Mouse (Mus musculus): Measurements from ENCODE around the gene Optn. TPM values are rescaled to one million over a fixed set of nuclear protein-coding genes. Genes with fewer than 3 reads are reported as not detected.
"Not testable (repeated sequence)": the region's sequence is repeated elsewhere in the genome, so short reads cannot be mapped to it uniquely, and the experiment has no call there.

Gene Optn
- polyA plus RNA-seq, 1 experiment from 2014 or later, result 15.7 TPM

DNA sequence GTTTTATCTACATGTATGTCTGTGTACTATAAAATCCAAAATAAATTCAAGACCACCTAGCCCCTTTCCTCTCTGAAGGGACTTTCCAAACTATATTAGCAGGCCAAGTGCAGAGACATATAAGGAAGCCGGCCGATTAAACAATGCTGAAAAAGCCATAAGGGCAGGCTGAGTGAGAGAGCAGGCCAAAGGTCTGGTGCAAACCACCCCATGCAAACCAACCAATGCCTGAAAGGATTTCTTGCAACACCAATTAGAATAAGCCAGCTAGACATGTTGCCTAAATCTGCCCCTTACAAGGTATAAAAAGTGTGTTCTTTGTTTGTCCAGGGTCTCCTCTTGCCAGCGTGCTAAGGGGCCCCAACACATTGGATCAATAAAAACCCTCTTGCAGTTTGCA, 23.8 kb upstream of the Optn start:
- no peak overlapping the region for H3K4me2 ChIP-seq (replicated peaks; ENCODE audit: low read depth, low read length)
- H3K4me3 ChIP-seq (ENCODE audit: low read length), result no peak overlapping the region
- H3K9ac ChIP-seq (replicated peaks; ENCODE audit: low read length), result no peak overlapping the region
- no peaks in the 10 kb centered on the region for H3K27me3 ChIP-seq (ENCODE audit: insufficient read depth, low read length)
- H3K27ac ChIP-seq (ENCODE audit: low read length), result no peak overlapping the region
- H3K36me3 ChIP-seq (ENCODE audit: insufficient read depth, low read length), result no peaks in the 10 kb centered on the region
- WGBS, result 79% methylated on average over 3 of the region's 3 CpGs
- no peak for ATAC-seq (ENCODE audit: low FRiP score, low TSS enrichment)
- H3K4me1 ChIP-seq (ENCODE audit: insufficient read depth, low read length), result no peaks in the 10 kb centered on the region
- H3K9me3 ChIP-seq (ENCODE audit: low read length), result no peaks in the 10 kb centered on the region

DNA sequence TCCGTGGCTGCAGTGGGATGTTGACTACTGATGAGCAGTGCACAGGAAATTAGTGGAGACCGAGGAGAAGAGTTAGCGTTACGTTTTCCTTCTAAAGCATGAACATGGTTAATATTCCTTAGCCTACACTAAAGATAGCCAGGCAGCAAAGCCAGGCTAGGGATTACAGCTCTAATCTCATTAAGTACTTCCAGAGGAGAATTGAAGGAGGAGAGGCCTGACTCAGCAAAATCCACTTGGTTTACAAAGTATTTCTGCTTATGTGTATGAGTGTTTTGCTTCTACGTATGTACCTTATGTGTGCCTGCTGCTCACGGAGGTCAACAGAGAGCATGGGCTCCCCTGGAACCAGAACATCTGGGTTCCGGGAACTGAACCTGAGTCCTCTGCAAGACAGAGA, 19.9 kb upstream of the Optn start:
- WGBS, result 92% methylated on average over 7 of the region's 7 CpGs
- no peaks in the 10 kb centered on the region for H3K27me3 ChIP-seq (ENCODE audit: insufficient read depth, low read length)
- H3K9ac ChIP-seq (replicated peaks; ENCODE audit: low read length), result no peak overlapping the region
- ATAC-seq (ENCODE audit: low FRiP score, low TSS enrichment), result no peak
- no peaks in the 10 kb centered on the region for H3K4me1 ChIP-seq (ENCODE audit: insufficient read depth, low read length)
- H3K4me3 ChIP-seq (ENCODE audit: low read length), result no peak overlapping the region
- no peak overlapping the region for H3K4me2 ChIP-seq (replicated peaks; ENCODE audit: low read depth, low read length)
- no peaks in the 10 kb centered on the region for H3K36me3 ChIP-seq (ENCODE audit: insufficient read depth, low read length)
- H3K9me3 ChIP-seq (ENCODE audit: low read length), result no peaks in the 10 kb centered on the region
- no peak overlapping the region for H3K27ac ChIP-seq (ENCODE audit: low read length)

DNA sequence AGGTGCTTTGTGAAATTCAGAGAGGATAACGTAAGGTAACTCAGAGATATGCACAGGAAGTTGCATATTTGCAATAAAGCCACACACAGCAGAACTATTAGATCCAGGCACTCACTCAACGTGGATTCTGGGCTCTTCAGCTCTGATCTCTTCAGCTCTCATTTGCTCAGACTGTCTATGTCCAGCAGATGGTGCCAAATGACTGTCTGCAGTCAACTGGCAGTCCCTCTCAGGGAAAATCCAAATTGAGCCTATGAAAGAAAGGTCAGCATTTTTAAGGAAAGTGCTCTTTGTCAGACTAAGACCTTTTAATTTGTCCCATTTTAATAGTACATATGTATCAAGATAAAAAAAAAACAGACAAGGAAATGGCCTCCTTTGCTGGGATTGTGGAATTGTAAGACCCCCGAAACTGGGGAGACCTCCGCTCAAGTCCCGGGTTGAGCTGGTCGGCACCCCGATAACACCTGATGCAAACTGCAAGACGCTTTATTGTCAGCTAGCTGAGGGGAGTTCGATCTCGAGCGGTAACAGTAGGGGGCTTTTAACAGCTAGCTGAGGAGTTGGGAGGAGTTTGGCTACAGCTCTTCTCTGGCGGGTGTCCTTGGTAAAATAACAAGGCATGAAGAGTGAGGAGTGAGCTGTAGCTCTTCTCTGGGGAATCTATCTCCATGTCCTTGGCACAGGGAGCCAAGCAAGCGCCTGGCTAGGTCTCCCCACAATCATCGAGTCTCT, 16.4 kb upstream of the Optn start:
- Histone ChIP-seq H3K9me3 (ENCODE audit: low read length) (no peaks in the 10 kb centered on the region), H3K9ac (replicated peaks; ENCODE audit: low read length) (peak overlapping the region; percentile 50; the same call in 1 of the 2 replicates), H3K27ac (ENCODE audit: low read length) (no peak overlapping the region), H3K27me3 (ENCODE audit: insufficient read depth, low read length) (no peaks in the 10 kb centered on the region), H3K4me3 (ENCODE audit: low read length) (peak overlapping the region; percentile 35), H3K4me2 (replicated peaks; ENCODE audit: low read depth, low read length) (peak overlapping the region; percentile 65), H3K4me1 (ENCODE audit: insufficient read depth, low read length) (no peaks in the 10 kb centered on the region), H3K36me3 (ENCODE audit: insufficient read depth, low read length) (no peaks in the 10 kb centered on the region)
- no peak for ATAC-seq (ENCODE audit: low FRiP score, low TSS enrichment)
- 8% methylated on average over 14 of the region's 14 CpGs for WGBS

DNA sequence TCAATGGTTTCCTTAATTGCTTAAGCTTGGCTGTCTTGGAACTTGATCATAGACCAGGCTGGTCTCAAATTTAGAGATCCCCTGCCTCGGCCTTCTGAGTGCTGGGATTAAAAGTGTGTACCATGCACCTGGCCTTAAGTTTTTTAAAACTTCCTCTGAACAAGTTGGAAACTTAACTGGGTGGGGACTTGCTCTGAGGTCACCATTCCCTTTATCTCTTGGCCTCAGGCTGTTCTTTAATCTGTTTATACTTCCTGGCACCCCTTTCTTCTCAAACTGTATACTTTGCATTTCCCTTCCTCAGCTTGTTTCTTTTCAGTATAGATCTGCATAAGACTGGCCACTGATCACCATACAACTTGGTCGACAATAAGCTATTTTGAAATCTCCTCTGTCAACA, 14.1 kb upstream of the Optn start:
- Histone ChIP-seq H3K4me3 (ENCODE audit: low read length) (no peak overlapping the region), H3K36me3 (ENCODE audit: insufficient read depth, low read length) (no peaks in the 10 kb centered on the region), H3K27ac (ENCODE audit: low read length) (no peak overlapping the region), H3K9me3 (ENCODE audit: low read length) (0 out of 2 replicates have a peak, but pooled peaks cover 7% of the 10 kb centered on the region), H3K27me3 (ENCODE audit: insufficient read depth, low read length) (no peaks in the 10 kb centered on the region), H3K4me2 (replicated peaks; ENCODE audit: low read depth, low read length) (no peak overlapping the region), H3K4me1 (ENCODE audit: insufficient read depth, low read length) (no peaks in the 10 kb centered on the region), H3K9ac (replicated peaks; ENCODE audit: low read length) (no peak overlapping the region)
- WGBS, result 71% methylated on average over 2 of the region's 2 CpGs
- ATAC-seq (ENCODE audit: low FRiP score, low TSS enrichment), result no peak

DNA sequence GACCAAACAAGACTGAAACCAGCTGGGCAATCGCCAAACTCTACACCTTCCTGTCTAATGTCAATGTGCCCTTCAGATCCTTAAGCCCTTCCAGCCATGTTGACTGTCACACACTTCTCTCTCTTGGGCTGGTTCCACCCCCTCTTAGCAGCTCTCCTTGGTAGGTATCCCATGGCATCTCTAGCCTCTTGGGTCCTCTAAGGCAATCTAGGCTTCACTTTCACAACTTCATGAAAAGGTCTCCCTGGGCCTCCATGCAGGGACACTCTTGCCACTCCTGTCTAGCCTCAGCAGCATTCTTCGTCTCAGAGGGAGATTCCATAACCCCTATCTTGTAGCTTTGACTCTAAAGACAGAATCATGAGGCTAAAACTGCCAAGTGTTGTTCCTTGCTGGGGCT, 13.6 kb upstream of the Optn start:
- no peaks in the 10 kb centered on the region for H3K4me1 ChIP-seq (ENCODE audit: insufficient read depth, low read length)
- no peak overlapping the region for H3K4me2 ChIP-seq (replicated peaks; ENCODE audit: low read depth, low read length)
- no peak overlapping the region for H3K9ac ChIP-seq (replicated peaks; ENCODE audit: low read length)
- H3K4me3 ChIP-seq (ENCODE audit: low read length), result no peak overlapping the region
- no peak for ATAC-seq (ENCODE audit: low FRiP score, low TSS enrichment)
- no peak overlapping the region for H3K27ac ChIP-seq (ENCODE audit: low read length)
- H3K27me3 ChIP-seq (ENCODE audit: insufficient read depth, low read length), result no peaks in the 10 kb centered on the region
- H3K36me3 ChIP-seq (ENCODE audit: insufficient read depth, low read length), result no peaks in the 10 kb centered on the region
- WGBS, result 77% methylated on average over 2 of the region's 2 CpGs
- 0 out of 2 replicates have a peak, but pooled peaks cover 7% of the 10 kb centered on the region for H3K9me3 ChIP-seq (ENCODE audit: low read length)

DNA sequence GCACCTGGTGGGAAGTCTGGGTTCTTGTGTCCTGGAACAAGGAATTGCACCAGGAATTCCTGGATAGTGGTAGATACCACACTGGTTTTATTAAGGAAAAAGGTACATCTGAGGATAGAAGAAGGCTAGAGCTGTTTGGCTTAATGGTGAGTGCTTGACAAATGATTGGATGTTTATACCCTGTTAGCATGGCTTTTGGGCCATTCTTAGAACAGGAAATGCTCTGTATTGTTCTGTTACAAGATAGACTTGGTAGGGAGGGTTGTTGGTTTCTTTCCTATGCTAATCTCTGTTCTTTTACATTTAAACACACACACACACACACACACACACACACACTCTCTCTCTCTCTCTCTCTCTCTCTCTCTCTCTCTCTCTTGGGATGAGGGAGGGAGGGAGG, 12.0 kb upstream of the Optn start:
- H3K36me3 ChIP-seq (ENCODE audit: insufficient read depth, low read length), result no peaks in the 10 kb centered on the region
- H3K9me3 ChIP-seq (ENCODE audit: low read length), result 0 out of 2 replicates have a peak, but pooled peaks cover 7% of the 10 kb centered on the region
- H3K9ac ChIP-seq (replicated peaks; ENCODE audit: low read length), result no peak overlapping the region
- ATAC-seq (ENCODE audit: low FRiP score, low TSS enrichment), result no peak
- H3K27ac ChIP-seq (ENCODE audit: low read length), result no peak overlapping the region
- no peak overlapping the region for H3K4me3 ChIP-seq (ENCODE audit: low read length)
- H3K27me3 ChIP-seq (ENCODE audit: insufficient read depth, low read length), result no peaks in the 10 kb centered on the region
- no peak overlapping the region for H3K4me2 ChIP-seq (replicated peaks; ENCODE audit: low read depth, low read length)
- no peaks in the 10 kb centered on the region for H3K4me1 ChIP-seq (ENCODE audit: insufficient read depth, low read length)

DNA sequence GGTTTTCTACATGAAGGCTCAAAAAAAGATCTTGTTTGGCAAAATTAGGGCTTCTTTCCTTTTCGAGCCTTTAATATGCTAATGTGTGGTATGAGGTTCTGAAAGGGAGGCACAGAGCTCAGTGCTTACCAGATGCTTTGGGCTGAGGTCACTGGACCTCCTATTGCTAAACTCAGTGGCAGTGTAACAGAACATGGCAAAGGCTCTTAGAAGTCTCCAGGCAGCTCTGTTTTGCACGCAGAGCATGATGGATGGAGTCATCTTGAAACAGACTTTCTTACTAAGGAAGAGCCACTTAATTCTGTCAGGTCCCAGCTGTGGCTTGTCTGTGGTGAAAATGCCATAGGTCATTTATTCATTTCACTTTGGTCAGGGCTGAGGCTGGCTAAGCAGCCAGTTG, 11.6 kb upstream of the Optn start:
- 60% methylated on average over 2 of the region's 2 CpGs for WGBS
- no peaks in the 10 kb centered on the region for H3K4me1 ChIP-seq (ENCODE audit: insufficient read depth, low read length)
- ATAC-seq (ENCODE audit: low FRiP score, low TSS enrichment), result no peak

DNA sequence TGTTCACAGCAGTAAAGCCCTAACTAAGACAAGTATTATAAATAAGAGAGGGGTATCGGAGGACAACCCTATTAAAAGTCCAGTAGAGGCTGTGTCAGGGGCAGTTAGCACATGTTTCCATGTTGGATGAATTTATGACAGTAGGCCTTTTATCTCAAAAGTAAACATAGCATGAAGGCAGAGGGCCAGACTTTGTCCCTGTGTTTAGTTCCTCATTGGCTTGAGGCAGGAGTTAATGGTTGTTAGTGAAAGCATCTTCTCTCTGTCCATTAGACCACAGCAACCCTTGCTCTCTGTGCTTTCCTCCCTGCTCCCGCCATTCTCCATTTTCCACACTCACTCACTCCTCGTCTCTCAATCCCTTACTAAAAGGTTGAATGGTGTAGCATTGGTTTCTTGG, 9.9 kb upstream of the Optn start:
- H3K36me3 ChIP-seq (ENCODE audit: insufficient read depth, low read length), result no peaks in the 10 kb centered on the region
- H3K27me3 ChIP-seq (ENCODE audit: insufficient read depth, low read length), result no peaks in the 10 kb centered on the region
- H3K4me2 ChIP-seq (replicated peaks; ENCODE audit: low read depth, low read length), result no peak overlapping the region
- no peak overlapping the region for H3K4me3 ChIP-seq (ENCODE audit: low read length)
- 0 out of 2 replicates have a peak, but pooled peaks cover 11% of the 10 kb centered on the region for H3K9me3 ChIP-seq (ENCODE audit: low read length)
- no peak for ATAC-seq (ENCODE audit: low FRiP score, low TSS enrichment)
- no peak overlapping the region for H3K27ac ChIP-seq (ENCODE audit: low read length)
- no peaks in the 10 kb centered on the region for H3K4me1 ChIP-seq (ENCODE audit: insufficient read depth, low read length)
- H3K9ac ChIP-seq (replicated peaks; ENCODE audit: low read length), result no peak overlapping the region
- WGBS, result 74% methylated on average over 3 of the region's 3 CpGs

More for the DNA sequence above, 11.6 kb upstream of the Optn start:
- Histone ChIP-seq H3K9me3 (ENCODE audit: low read length) (0 out of 2 replicates have a peak, but pooled peaks cover 7% of the 10 kb centered on the region), H3K27ac (ENCODE audit: low read length) (no peak overlapping the region), H3K4me2 (replicated peaks; ENCODE audit: low read depth, low read length) (no peak overlapping the region), H3K4me3 (ENCODE audit: low read length) (no peak overlapping the region), H3K27me3 (ENCODE audit: insufficient read depth, low read length) (no peaks in the 10 kb centered on the region), H3K36me3 (ENCODE audit: insufficient read depth, low read length) (no peaks in the 10 kb centered on the region), H3K9ac (replicated peaks; ENCODE audit: low read length) (no peak overlapping the region)

DNA sequence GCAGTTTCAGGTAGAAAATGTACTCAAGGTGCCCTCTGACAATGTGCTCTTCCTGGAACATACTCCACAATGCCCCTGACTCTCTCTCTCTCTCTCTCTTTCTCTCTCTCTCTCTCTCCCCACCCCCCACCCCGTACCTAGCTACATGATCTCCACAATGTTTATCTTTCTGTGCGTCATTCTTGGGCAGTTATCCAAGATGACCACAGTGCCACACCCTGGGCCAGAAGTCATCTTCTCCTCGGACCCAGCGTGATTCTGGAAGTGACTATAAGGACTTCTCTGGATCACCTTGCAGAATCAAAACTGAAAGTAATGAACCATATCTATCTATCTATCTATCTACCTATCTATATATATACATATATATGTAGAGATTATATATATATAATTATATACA, 4.1 kb upstream of the Optn start:
- Histone ChIP-seq H3K9ac (replicated peaks; ENCODE audit: low read length) (no peak overlapping the region), H3K27ac (ENCODE audit: low read length) (no peak overlapping the region), H3K36me3 (ENCODE audit: insufficient read depth, low read length) (no peaks in the 10 kb centered on the region), H3K4me2 (replicated peaks; ENCODE audit: low read depth, low read length) (no peak overlapping the region), H3K9me3 (ENCODE audit: low read length) (0 out of 2 replicates have a peak, but pooled peaks cover 4% of the 10 kb centered on the region), H3K4me3 (ENCODE audit: low read length) (no peak overlapping the region), H3K4me1 (ENCODE audit: insufficient read depth, low read length) (peaks cover 10% of the 10 kb centered on the region), H3K27me3 (ENCODE audit: insufficient read depth, low read length) (no peaks in the 10 kb centered on the region)
- 68% methylated on average over 4 of the region's 4 CpGs for WGBS
- ATAC-seq (ENCODE audit: low FRiP score, low TSS enrichment), result no peak

DNA sequence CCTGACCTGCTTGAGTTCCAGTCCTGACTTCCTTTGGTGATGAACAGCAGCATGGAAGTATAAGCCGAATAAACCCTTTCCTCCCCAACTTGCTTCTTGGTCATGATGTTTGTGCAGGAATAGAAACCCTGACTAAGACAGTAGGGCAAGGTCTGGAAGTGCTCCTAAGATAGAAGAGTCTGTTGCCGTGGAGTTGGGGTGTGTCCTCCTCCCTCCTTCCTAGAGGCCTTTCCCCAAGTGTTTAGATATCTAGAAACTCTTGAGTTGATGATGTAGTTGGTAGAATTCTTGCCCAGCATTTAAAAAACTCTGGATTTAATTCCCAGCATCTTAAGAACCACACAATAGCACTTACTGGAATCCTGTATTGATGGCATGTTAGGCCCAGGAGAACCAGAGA, 3.4 kb upstream of the Optn start:
- H3K27me3 ChIP-seq (ENCODE audit: insufficient read depth, low read length); ATAC-seq (ENCODE audit: low FRiP score, low TSS enrichment): not testable (repeated sequence)
- 81% methylated on average over 1 of the region's 2 CpGs for WGBS

More for the DNA sequence above, 3.4 kb upstream of the Optn start:
- not testable (repeated sequence) for H3K36me3 ChIP-seq (ENCODE audit: insufficient read depth, low read length); H3K27ac ChIP-seq (ENCODE audit: low read length); H3K9me3 ChIP-seq (ENCODE audit: low read length); H3K9ac ChIP-seq (replicated peaks; ENCODE audit: low read length); H3K4me2 ChIP-seq (replicated peaks; ENCODE audit: low read depth, low read length); H3K4me3 ChIP-seq (ENCODE audit: low read length)
- H3K4me1 ChIP-seq (ENCODE audit: insufficient read depth, low read length), result peaks cover 15% of the 10 kb centered on the region

All from kidney, embryonic 16.5 days (tissue).